Mouse (Mus musculus) liver, embryonic 13.5 days (tissue): Measurements from ENCODE around the gene March8. TPM values are rescaled to one million over a fixed set of nuclear protein-coding genes. Genes with fewer than 3 reads are reported as not detected.

Experiments used
- ATAC-seq: fragments of 200-750 bp; cut with Nextera tagmentation; 2 replicates; pipeline ENCODE4 v1.8.0; 2017; ENCODE audit warnings: low read depth, mild to moderate bottlenecking, moderate number of reproducible peaks, moderate library complexity
- DNase-seq: peaks from one replicate; pipeline ENCODE4 v3.0.0; 2022
- H3K27ac ChIP-seq: fragments of 300-500 bp; sonication (generic); 2 replicates; pipeline ENCODE4 v1.5.1; 2015; ENCODE audit warnings: moderate library complexity, mild to moderate bottlenecking, inconsistent platforms
- H3K27me3 ChIP-seq: fragments of 300-500 bp; sonication (generic); 2 replicates; pipeline ENCODE4 v1.6.1; 2015; ENCODE audit warnings: mild to moderate bottlenecking, inconsistent platforms
- H3K36me3 ChIP-seq: fragments of 300-500 bp; sonication (generic); 2 replicates; pipeline ENCODE4 v1.6.1; 2015; ENCODE audit warnings: mild to moderate bottlenecking, inconsistent platforms
- H3K4me1 ChIP-seq: fragments of 300-500 bp; sonication (generic); replicated peaks from 2 replicates; pipeline ENCODE4 v1.6.1; 2015; ENCODE audit warnings: inconsistent platforms
- H3K4me2 ChIP-seq: fragments of 300-500 bp; sonication (generic); 2 replicates; pipeline ENCODE4 v1.6.1; 2015; ENCODE audit warnings: inconsistent platforms, mild to moderate bottlenecking, moderate library complexity
- H3K4me3 ChIP-seq: fragments of 300-500 bp; sonication (generic); replicated peaks from 2 replicates; pipeline ENCODE4 v1.5.1; 2015; ENCODE audit warnings: mild to moderate bottlenecking, inconsistent platforms
- H3K9ac ChIP-seq: fragments of 300-500 bp; sonication (generic); 2 replicates; pipeline ENCODE4 v1.6.1; 2015; ENCODE audit warnings: mild to moderate bottlenecking, inconsistent platforms
- H3K9me3 ChIP-seq: fragments of 300-500 bp; sonication (generic); replicated peaks from 2 replicates; pipeline ENCODE4 v1.6.1; 2016; ENCODE audit warnings: inconsistent platforms
- WGBS: fragments of 180-500 bp; shearing (Covaris S2); methylation state at CpG from one replicate; pipeline ENCODE4 v1.1.7; 2015; ENCODE audit not compliant: insufficient replicate concordance; 5-methylcytosine and 5-hydroxymethylcytosine counted together
- polyA plus RNA-seq: library from polyadenylated mRNA; unstranded; fragments of >200 nt; fragmentation: Nextera tagmentation; extraction: Ambion mirVana; gene quantifications from 2 replicates; pipeline ENCODE4 v1.2.1, GENCODE M21; 2015

The March8 gene
- 76.9 and 92.7 TPM in 2 replicates for polyA plus RNA-seq

DNA sequence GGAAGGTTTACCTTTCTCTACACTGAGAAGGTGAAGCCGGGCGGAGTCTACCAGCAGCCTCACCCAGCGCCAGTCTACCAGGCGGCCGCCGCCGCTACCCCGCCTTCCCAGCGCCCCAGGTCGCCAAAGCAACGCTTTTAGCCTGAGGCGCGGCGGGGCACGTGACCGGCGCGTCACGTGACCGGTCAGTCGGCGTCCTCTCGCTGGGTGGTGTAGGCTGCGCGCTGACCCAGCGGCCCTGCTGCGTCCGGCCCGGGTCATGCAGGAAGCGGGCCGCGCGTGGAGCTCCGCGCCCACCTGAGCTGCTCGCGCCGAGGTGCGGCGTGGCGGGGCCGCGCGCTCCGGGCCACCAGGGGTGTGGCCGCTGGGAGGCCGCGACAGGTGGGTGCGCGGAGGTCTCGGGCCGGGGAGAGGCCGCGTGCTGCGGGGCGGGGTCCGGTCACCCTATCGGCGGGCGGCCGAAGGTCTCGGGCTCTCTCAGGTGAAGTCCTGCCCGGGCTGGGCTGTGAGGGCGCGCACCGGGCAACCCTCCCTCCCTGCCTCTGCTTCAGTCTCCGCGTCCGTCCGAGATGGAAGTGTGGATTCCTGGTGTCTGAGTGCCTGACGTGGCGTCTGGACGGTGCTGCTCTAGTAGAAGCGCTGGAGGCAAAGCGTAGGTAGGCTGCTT lies at the start of gene March8:
Gene March8, plus strand, starts transcription at position 190 of the 667 bp plus-strand sequence.
- DNase-seq (peak; percentile 88), ATAC-seq (peak; percentile 93)
- Histone ChIP-seq H3K36me3 (peaks cover 18% of the 10 kb centered on the region), H3K4me3 (peak within 1 kb of the TSS; percentile 94), H3K9ac (peak within 1 kb of the TSS; percentile 89), H3K27me3 (0 out of 2 replicates have a peak, but pooled peaks cover 12% of the 10 kb centered on the region), H3K27ac (peak within 1 kb of the TSS; percentile 89), H3K4me1 (peaks cover 47% of the 10 kb centered on the region), H3K9me3 (no peaks in the 10 kb centered on the region), H3K4me2 (peak within 1 kb of the TSS; percentile 71)
- under 1% methylated on average over 65 of the region's 75 CpGs for WGBS

DNA sequence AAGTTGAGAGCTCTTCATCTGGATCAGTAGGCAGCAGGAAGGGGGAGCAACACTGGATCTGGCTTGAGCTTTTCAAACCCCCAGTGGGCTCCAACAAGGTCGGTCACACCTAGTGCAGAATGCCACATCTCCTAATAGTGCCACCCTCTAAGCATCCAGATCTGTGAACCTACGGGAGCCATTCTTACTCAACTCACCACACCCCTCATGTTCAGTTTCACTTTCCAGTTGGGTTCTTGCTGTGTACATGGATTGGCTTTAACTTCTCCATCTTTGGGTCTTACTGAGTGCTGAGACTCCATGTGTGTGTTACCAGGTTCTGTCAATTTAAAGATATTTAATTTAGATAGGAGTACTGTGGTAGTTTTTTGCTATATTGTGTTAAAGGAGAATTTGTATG lies 26.4 kb upstream of the March8 start:
- 76% methylated on average over 2 of the region's 2 CpGs for WGBS
- no peak; the same call in 1 of the 2 replicates for ATAC-seq
- DNase-seq, result no peak
- no peak overlapping the region for H3K4me3 ChIP-seq
- H3K4me1 ChIP-seq, result no peaks in the 10 kb centered on the region
- H3K27ac ChIP-seq, result no peak overlapping the region
- no peak overlapping the region for H3K4me2 ChIP-seq
- H3K36me3 ChIP-seq, result no peaks in the 10 kb centered on the region
- H3K27me3 ChIP-seq, result no peaks in the 10 kb centered on the region
- no peaks in the 10 kb centered on the region for H3K9me3 ChIP-seq
- H3K9ac ChIP-seq, result no peak overlapping the region

DNA sequence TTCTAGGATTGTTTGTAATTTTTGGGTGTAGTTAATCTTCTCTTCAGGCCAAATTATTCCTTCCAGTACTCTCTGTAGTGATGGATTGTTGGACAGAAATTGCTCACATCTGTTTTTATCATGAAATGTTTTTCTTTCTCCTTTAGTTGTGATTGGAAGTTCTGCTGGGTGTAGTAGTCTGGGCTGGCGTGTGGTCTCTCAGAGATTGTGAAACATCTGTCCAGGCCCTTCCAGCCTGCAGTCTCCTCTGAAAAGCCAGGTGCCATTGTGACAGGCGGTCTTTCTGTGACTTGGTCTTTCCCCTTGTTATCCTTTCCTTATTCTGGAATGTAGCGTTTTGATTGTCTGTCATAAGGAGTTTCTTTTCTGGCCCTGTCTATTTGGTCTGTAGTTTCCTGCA lies 18.6 kb upstream of the March8 start:
- H3K9ac ChIP-seq, result no peak overlapping the region
- no peak overlapping the region for H3K4me3 ChIP-seq
- no peak overlapping the region for H3K27ac ChIP-seq
- DNase-seq, result no peak
- no peak overlapping the region for H3K4me2 ChIP-seq
- no peaks in the 10 kb centered on the region for H3K9me3 ChIP-seq
- WGBS, result 63% methylated on average over 3 of the region's 3 CpGs
- H3K36me3 ChIP-seq, result no peaks in the 10 kb centered on the region
- no peak for ATAC-seq
- H3K27me3 ChIP-seq, result no peaks in the 10 kb centered on the region
- H3K4me1 ChIP-seq, result peaks cover 3% of the 10 kb centered on the region; the same call in 1 of the 2 replicates

DNA sequence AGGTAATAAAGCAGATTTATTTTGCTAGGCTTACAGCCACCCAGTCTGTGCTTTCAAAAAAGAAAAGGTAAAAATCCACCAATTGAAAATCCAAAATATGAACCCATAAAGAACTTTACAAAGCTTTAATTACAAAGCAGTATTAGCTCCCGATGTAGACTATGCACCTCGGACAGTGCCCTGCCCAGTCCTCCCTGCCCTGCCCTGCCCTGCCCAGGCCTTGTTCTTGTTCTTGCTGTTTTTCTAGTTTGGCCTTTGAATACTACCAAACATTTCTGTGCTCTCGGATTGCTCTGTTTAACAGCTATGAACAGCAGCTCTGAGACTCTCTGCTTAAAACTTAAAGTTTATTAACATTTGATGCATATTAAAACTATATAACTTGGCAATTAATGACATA lies 11.2 kb upstream of the March8 start:
- Histone ChIP-seq H3K9ac (no peak overlapping the region), H3K4me2 (no peak overlapping the region), H3K4me3 (no peak overlapping the region), H3K9me3 (no peaks in the 10 kb centered on the region), H3K36me3 (no peaks in the 10 kb centered on the region), H3K27me3 (no peaks in the 10 kb centered on the region), H3K4me1 (0 out of 2 replicates have a peak, but pooled peaks cover 3% of the 10 kb centered on the region), H3K27ac (no peak overlapping the region)
- 75% methylated on average over 3 of the region's 3 CpGs for WGBS
- no peak for DNase-seq
- no peak for ATAC-seq

- H3K4me2 ChIP-seq, result no peak overlapping the region
- no peak for DNase-seq
- no peaks in the 10 kb centered on the region for H3K4me1 ChIP-seq
- H3K9me3 ChIP-seq, result no peaks in the 10 kb centered on the region
- H3K27me3 ChIP-seq, result 0 out of 2 replicates have a peak, but pooled peaks cover 7% of the 10 kb centered on the region
- no peak overlapping the region for H3K4me3 ChIP-seq
- no peaks in the 10 kb centered on the region for H3K36me3 ChIP-seq
- no peak overlapping the region for H3K27ac ChIP-seq
- 88% methylated on average over 2 of the region's 2 CpGs for WGBS
- no peak overlapping the region for H3K9ac ChIP-seq
- ATAC-seq, result no peak
Measured at GRCm38 (mm10) chr6:116331396-116331795, 6.4 kb upstream of the March8 start.

DNA sequence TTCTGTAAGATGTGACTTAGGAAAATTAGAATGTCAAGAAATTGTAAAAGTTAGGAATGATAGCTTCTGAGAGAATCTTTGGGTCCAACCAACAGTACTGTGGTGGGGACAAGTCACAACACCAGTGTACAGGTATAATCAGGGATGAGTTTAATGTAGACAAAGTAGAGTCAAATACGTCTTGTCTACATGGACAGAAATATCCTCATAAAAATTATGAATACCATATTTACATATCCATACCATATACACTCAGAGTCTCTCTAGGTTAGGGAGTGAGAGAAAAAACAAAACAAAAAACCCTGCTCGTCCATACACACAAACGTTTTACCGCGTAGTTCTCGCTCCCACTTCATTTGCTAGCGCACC lies 374 bp upstream of the March8 start:
- H3K4me2 ChIP-seq, result peak overlapping the region; percentile 71
- no peak for DNase-seq
- WGBS, result under 1% methylated on average over 7 of the region's 7 CpGs
- peaks cover 42% of the 10 kb centered on the region for H3K4me1 ChIP-seq
- H3K27ac ChIP-seq, result 0 out of 2 replicates have a peak overlapping the region, but pooled peaks have one; percentile 18
- 0 out of 2 replicates have a peak, but pooled peaks cover 12% of the 10 kb centered on the region for H3K27me3 ChIP-seq
- H3K36me3 ChIP-seq, result peaks cover 18% of the 10 kb centered on the region
- H3K9ac ChIP-seq, result peak overlapping the region; percentile 89
- peak overlapping the region; percentile 94 for H3K4me3 ChIP-seq
- no peaks in the 10 kb centered on the region for H3K9me3 ChIP-seq
- no peak for ATAC-seq

- no peak for DNase-seq
- Histone ChIP-seq H3K27ac (peak overlapping the region; percentile 89), H3K4me1 (peaks cover 51% of the 10 kb centered on the region), H3K4me2 (peak overlapping the region; percentile 71), H3K9me3 (no peaks in the 10 kb centered on the region), H3K36me3 (peaks cover 18% of the 10 kb centered on the region), H3K27me3 (0 out of 2 replicates have a peak, but pooled peaks cover 12% of the 10 kb centered on the region), H3K4me3 (peak overlapping the region; percentile 94), H3K9ac (peak overlapping the region; percentile 89)
- no peak for ATAC-seq
- WGBS, result 6% methylated on average over 8 of the region's 8 CpGs
Measured at GRCm38 (mm10) chr6:116338520-116338919, 696 bp downstream of the March8 start.

- H3K27me3 ChIP-seq, result 0 out of 2 replicates have a peak, but pooled peaks cover 12% of the 10 kb centered on the region
- WGBS, result 61% methylated on average over 5 of the region's 5 CpGs
- H3K27ac ChIP-seq, result peak overlapping the region; percentile 75
- peaks cover 18% of the 10 kb centered on the region for H3K36me3 ChIP-seq
- peaks cover 55% of the 10 kb centered on the region for H3K4me1 ChIP-seq
- H3K9ac ChIP-seq, result peak overlapping the region; percentile 89
- H3K4me3 ChIP-seq, result peak overlapping the region; percentile 94
- peak overlapping the region; percentile 71 for H3K4me2 ChIP-seq
- ATAC-seq (no peak), DNase-seq (no peak)
- no peaks in the 10 kb centered on the region for H3K9me3 ChIP-seq
Measured at GRCm38 (mm10) chr6:116339088-116339487, 1.3 kb downstream of the March8 start.

GRCm38 (mm10) chr6:116340521-116340920 lies 2.7 kb downstream of the March8 start:
- Histone ChIP-seq H3K4me1 (peaks cover 59% of the 10 kb centered on the region), H3K4me2 (peak overlapping the region; percentile 71)

GRCm38 (mm10) chr6:116347953-116348352 lies 10.1 kb downstream of the March8 start:
- DNase-seq (no peak), ATAC-seq (no peak)
- 82% methylated on average over 2 of the region's 2 CpGs for WGBS

More at GRCm38 (mm10) chr6:116340521-116340920, 2.7 kb downstream of the March8 start:
- Histone ChIP-seq H3K36me3 (peaks cover 19% of the 10 kb centered on the region), H3K4me3 (peak overlapping the region; percentile 94), H3K27me3 (0 out of 2 replicates have a peak, but pooled peaks cover 7% of the 10 kb centered on the region), H3K27ac (peak overlapping the region; percentile 75), H3K9me3 (no peaks in the 10 kb centered on the region), H3K9ac (peak overlapping the region; percentile 89; the same call in 1 of the 2 replicates)
- no peak for DNase-seq
- no peak for ATAC-seq
- 15% methylated on average over 1 of the region's 1 CpGs for WGBS

DNA sequence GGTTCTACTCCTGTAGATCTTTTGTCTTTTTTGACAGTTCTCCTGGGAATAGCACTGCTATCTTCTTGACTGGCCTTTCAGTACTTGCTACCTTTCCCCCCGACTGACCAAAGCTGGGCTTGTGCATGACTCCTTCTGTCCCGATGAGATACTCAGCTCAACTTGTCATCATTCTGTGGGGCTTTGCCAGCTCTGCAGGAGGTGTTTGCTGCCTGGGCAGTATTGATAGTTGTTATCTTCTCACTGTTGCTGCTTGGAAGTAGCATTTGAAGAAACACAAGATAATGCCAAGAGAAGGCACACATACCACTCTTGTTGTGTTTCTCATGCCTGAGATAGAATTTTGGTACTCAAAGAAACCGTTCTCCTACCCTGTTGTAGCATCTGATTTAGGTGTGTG lies 12.2 kb downstream of the March8 start:
- H3K27me3 ChIP-seq, result no peaks in the 10 kb centered on the region

More at GRCm38 (mm10) chr6:116347953-116348352, 10.1 kb downstream of the March8 start:
- Histone ChIP-seq H3K9ac (peak overlapping the region; percentile 37; the same call in 1 of the 2 replicates), H3K4me2 (no peak overlapping the region), H3K4me1 (peaks cover 49% of the 10 kb centered on the region), H3K4me3 (no peak overlapping the region), H3K27ac (peak overlapping the region; percentile 97), H3K27me3 (no peaks in the 10 kb centered on the region), H3K9me3 (no peaks in the 10 kb centered on the region), H3K36me3 (peaks cover 8% of the 10 kb centered on the region; the same call in 1 of the 2 replicates)

More for the DNA sequence above, 12.2 kb downstream of the March8 start:
- H3K9me3 ChIP-seq, result no peaks in the 10 kb centered on the region
- H3K36me3 ChIP-seq, result peaks cover 14% of the 10 kb centered on the region; the same call in 1 of the 2 replicates
- H3K4me2 ChIP-seq, result peak overlapping the region; percentile 83
- H3K9ac ChIP-seq, result peak overlapping the region; percentile 84
- peak overlapping the region; percentile 69 for H3K4me3 ChIP-seq
- peaks cover 59% of the 10 kb centered on the region for H3K4me1 ChIP-seq
- H3K27ac ChIP-seq, result peak overlapping the region; percentile 97
- DNase-seq (peak; percentile 88), ATAC-seq (peak; percentile 95)
- WGBS, result 17% methylated on average over 3 of the region's 3 CpGs
